8 mouse cellular contexts compared by ENCODE assay signal in the genomic region with DNA sequence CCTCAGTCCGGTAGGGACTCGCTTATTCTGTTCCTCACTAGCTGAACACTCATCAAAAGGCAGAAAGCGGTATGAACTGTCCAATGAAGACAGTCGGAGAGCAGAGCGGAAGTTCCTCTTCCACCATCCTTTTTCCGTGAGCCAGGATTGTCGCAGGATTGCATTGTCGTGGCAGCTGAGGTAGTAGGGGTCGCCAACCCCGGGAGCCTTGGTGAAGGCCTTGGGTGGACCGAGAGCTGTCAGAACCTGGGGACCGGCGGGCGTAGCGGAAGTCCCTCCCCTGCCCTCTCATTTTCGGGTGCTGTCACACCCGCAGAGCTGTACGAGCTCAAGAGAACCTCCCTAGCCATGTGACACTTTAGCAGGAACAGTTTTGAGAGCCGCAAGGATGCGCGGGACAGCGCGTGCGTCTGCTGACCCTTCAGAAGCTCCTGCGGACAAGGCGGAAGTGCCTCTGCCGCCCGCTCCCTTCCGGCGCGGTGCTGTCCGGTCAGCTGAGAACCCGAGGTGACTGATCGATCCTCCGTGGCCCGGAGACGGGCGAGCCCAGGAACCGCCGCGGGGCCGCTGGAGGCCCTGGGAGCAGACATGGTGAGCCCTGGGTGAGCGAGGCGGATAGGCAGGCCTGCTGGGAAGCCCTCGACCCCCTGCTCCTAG. TPM values are rescaled to one million over a fixed set of nuclear protein-coding genes. Genes with fewer than 3 reads are reported as not detected.
DNase-seq lines count a peak whose midpoint lies in the region; ATAC-seq and TF ChIP-seq lines count a peak whose summit lies in the region.

A gene (plus strand): TSS at position 402 of the 657 bp plus-strand sequence.

- peak within 1 kb of the TSS; percentile 73 for H3K4me3 ChIP-seq in embryonic facial prominence, embryonic 14.5 days (ENCODE audit: low read depth, low read length)
- peak within 1 kb of the TSS; percentile 59 for H3K4me3 ChIP-seq in kidney, adult 2 months (ENCODE audit: insufficient read depth, low read depth, low read length)
- peak within 1 kb of the TSS; percentile 61 for H3K4me3 ChIP-seq in limb, embryonic 11.5 days (ENCODE audit: low read depth, low read length)
- H3K4me3 ChIP-seq in midbrain, embryonic 13.5 days (replicated peaks): peak within 1 kb of the TSS; percentile 77
- peak within 1 kb of the TSS; percentile 68 for H3K4me3 ChIP-seq in small intestine, adult 2 months (ENCODE audit: low read depth, low read length)

- no peaks in the 10 kb centered on the region for H3K27me3 ChIP-seq in embryonic facial prominence, embryonic 14.5 days (replicated peaks; ENCODE audit: control insufficient read depth, insufficient read depth, low read length)
- H3K27me3 ChIP-seq in kidney, adult 2 months (replicated peaks; ENCODE audit: control insufficient read depth, insufficient read depth, low read length): no peaks in the 10 kb centered on the region
- no peaks in the 10 kb centered on the region for H3K27me3 ChIP-seq in limb, embryonic 11.5 days (ENCODE audit: control insufficient read depth, insufficient read depth, low read length)
- peaks cover 3% of the 10 kb centered on the region; the same call in 1 of the 2 replicates for H3K27me3 ChIP-seq in midbrain, embryonic 13.5 days
- no peaks in the 10 kb centered on the region for H3K27me3 ChIP-seq in small intestine, adult 2 months (ENCODE audit: control insufficient read depth, insufficient read depth, low read length)

- peak within 1 kb of the TSS; percentile 92 for H3K9ac ChIP-seq in embryonic facial prominence, embryonic 14.5 days (ENCODE audit: low read depth, low read length)
- peak within 1 kb of the TSS; percentile 91 for H3K9ac ChIP-seq in limb, embryonic 11.5 days (ENCODE audit: low read length)
- H3K9ac ChIP-seq in midbrain, embryonic 13.5 days (replicated peaks): peak within 1 kb of the TSS; percentile 89

- H3K4me1 ChIP-seq in embryonic facial prominence, embryonic 14.5 days (ENCODE audit: control insufficient read depth, insufficient read depth, low read length): no peaks in the 10 kb centered on the region
- H3K4me1 ChIP-seq in kidney, adult 2 months (ENCODE audit: control insufficient read depth, insufficient read depth, low read length): no peaks in the 10 kb centered on the region
- no peaks in the 10 kb centered on the region for H3K4me1 ChIP-seq in limb, embryonic 11.5 days (ENCODE audit: control insufficient read depth, insufficient read depth, low read length)
- peaks cover 12% of the 10 kb centered on the region; the same call in 1 of the 2 replicates for H3K4me1 ChIP-seq in midbrain, embryonic 13.5 days (replicated peaks)
- no peaks in the 10 kb centered on the region for H3K4me1 ChIP-seq in small intestine, adult 2 months (ENCODE audit: control insufficient read depth, insufficient read depth, insufficient read length, low read length)

- no peak for TF ChIP-seq POLR2A in kidney, adult 2 months (IDR thresholded peaks at IDR 0.05; ENCODE audit: low read depth, low read length)
- TF ChIP-seq POLR2A in small intestine, adult 2 months (IDR thresholded peaks at IDR 0.05; ENCODE audit: low read depth, low read length): peak; percentile 34; the same call in 1 of the 2 replicates

- no peak for TF ChIP-seq CTCF in kidney, adult 2 months (conservative IDR thresholded peaks at IDR 0.05; ENCODE audit: insufficient read depth, insufficient read length, low read depth, low read length)
- no peak for TF ChIP-seq CTCF in small intestine, adult 2 months (IDR thresholded peaks at IDR 0.05; ENCODE audit: extremely low read depth, insufficient read length, insufficient replicate concordance, low read depth, low read length)

- peak within 1 kb of the TSS; percentile 90 for H3K4me2 ChIP-seq in embryonic facial prominence, embryonic 14.5 days (ENCODE audit: low read depth, low read length)
- H3K4me2 ChIP-seq in limb, embryonic 11.5 days (ENCODE audit: low read depth, severe bottlenecking): peak within 1 kb of the TSS; percentile 91
- H3K4me2 ChIP-seq in midbrain, embryonic 13.5 days (replicated peaks): peak within 1 kb of the TSS; percentile 89

- H3K27ac ChIP-seq in embryonic facial prominence, embryonic 14.5 days (replicated peaks; ENCODE audit: low read depth, low read length): peak within 1 kb of the TSS; percentile 75
- 0 out of 2 replicates have a peak within 1 kb of the TSS, but pooled peaks have one; percentile 13 for H3K27ac ChIP-seq in kidney, adult 2 months (ENCODE audit: insufficient read depth, low read depth, low read length)
- no peak within 1 kb of the TSS for H3K27ac ChIP-seq in limb, embryonic 11.5 days (replicated peaks; ENCODE audit: low read depth, low read length)
- H3K27ac ChIP-seq in midbrain, embryonic 13.5 days: peak within 1 kb of the TSS; percentile 82
- peak within 1 kb of the TSS; percentile 35 for H3K27ac ChIP-seq in small intestine, adult 2 months (ENCODE audit: insufficient read depth, low read depth, low read length)

- peak; percentile 94 for ATAC-seq in embryonic facial prominence, embryonic 14.5 days (ENCODE audit: low read depth)
- ATAC-seq in limb, embryonic 11.5 days (ENCODE audit: insufficient number of reproducible peaks, low FRiP score, low TSS enrichment, low read depth): peak; percentile 87
- ATAC-seq in midbrain, embryonic 13.5 days: peak; percentile 96

- H3K9me3 ChIP-seq in embryonic facial prominence, embryonic 14.5 days (ENCODE audit: control insufficient read depth, low read length): peaks cover 24% of the 10 kb centered on the region
- peaks cover 3% of the 10 kb centered on the region; the same call in 1 of the 2 replicates for H3K9me3 ChIP-seq in limb, embryonic 11.5 days (ENCODE audit: control insufficient read depth, low read length)
- peaks cover 19% of the 10 kb centered on the region for H3K9me3 ChIP-seq in midbrain, embryonic 13.5 days

- DNase-seq in urinary bladder, adult 18-20 months (ENCODE audit: low spot score in 2 of 2): peak; percentile 46 to 67
- no peak for DNase-seq in urinary bladder, postnatal 10 days (ENCODE audit: low spot score)
- DNase-seq in embryonic facial prominence, embryonic 14.5 days (ENCODE audit: low spot score): peak; percentile 91
- peak; percentile 79 to 87 for DNase-seq in heart, adult 18-20 months
- DNase-seq in kidney, adult 2 months: peak; percentile 80
- peak; percentile 68 for DNase-seq in limb, embryonic 11.5 days (ENCODE audit: low spot score)

- H3K36me3 ChIP-seq in embryonic facial prominence, embryonic 14.5 days (ENCODE audit: control insufficient read depth, insufficient read depth, low read length): peaks cover 22% of the 10 kb centered on the region; the same call in 1 of the 2 replicates
- peaks cover 4% of the 10 kb centered on the region; the same call in 1 of the 2 replicates for H3K36me3 ChIP-seq in kidney, adult 2 months (ENCODE audit: control insufficient read depth, insufficient read depth, low read length)
- peaks cover 8% of the 10 kb centered on the region; the same call in 1 of the 2 replicates for H3K36me3 ChIP-seq in limb, embryonic 11.5 days (ENCODE audit: control insufficient read depth, insufficient read depth, low read length)
- peaks cover 22% of the 10 kb centered on the region for H3K36me3 ChIP-seq in midbrain, embryonic 13.5 days
- H3K36me3 ChIP-seq in small intestine, adult 2 months (ENCODE audit: control insufficient read depth, insufficient read depth, low read length): peaks cover 10% of the 10 kb centered on the region

- WGBS in embryonic facial prominence, embryonic 14.5 days: 6% methylated on average over 42 of the region's 45 CpGs
- WGBS in kidney, adult 2 months: 4% methylated on average over 45 of the region's 45 CpGs
- WGBS in limb, embryonic 11.5 days: 8% methylated on average over 45 of the region's 45 CpGs
- 5% methylated on average over 45 of the region's 45 CpGs for WGBS in midbrain, embryonic 13.5 days
- 1% methylated on average over 45 of the region's 45 CpGs for WGBS in small intestine, adult 2 months

RNA-seq across cellular contexts. Expression of the gene that starts here (rescaled TPM):
- 7.1 and 7.9 TPM in 2 replicates for polyA plus RNA-seq in embryonic facial prominence, embryonic 14.5 days (2014; fragmentation: Nextera tagmentation; extraction: Ambion mirVana)
- total RNA-seq in heart, adult 18-20 months (2021): 1 to 10 TPM; 4.9 to 5.4 TPM
- polyA plus RNA-seq in kidney, adult 2 months (2012; rRNA removed): 0.29 and 0.52 TPM in 2 replicates
- 4.2 and 4.5 TPM in 2 replicates for polyA plus RNA-seq in limb, embryonic 11.5 days (2014; fragmentation: Nextera tagmentation; extraction: Ambion mirVana)
- polyA plus RNA-seq in midbrain, embryonic 13.5 days (2015; fragmentation: Nextera tagmentation; extraction: Ambion mirVana): 7.7 and 8.1 TPM in 2 replicates
- polyA plus RNA-seq in small intestine, adult 2 months (2012; rRNA removed): 0.01 and 0.18 TPM in 2 replicates

Comparison
In these comparisons a context has a peak if more than half of its experiments do, and no peak if none do; other contexts are left out.
1. Peak in DNase-seq, H3K4me3 ChIP-seq and H3K27ac ChIP-seq in kidney, adult 2 months; RNA of the gene not detected or under 1 TPM.